Mouse (Mus musculus): ENCODE data around the gene Hist1h3g. TPM values are rescaled to one million over a fixed set of nuclear protein-coding genes. Genes with fewer than 3 reads are reported as not detected.
"Not testable (repeated sequence)": the region's sequence is repeated elsewhere in the genome, so short reads cannot be mapped to it uniquely, and the experiment has no call there.

Hist1h3g gene
- polyA plus RNA-seq, 1 experiment from 2014 or later: 7.8 TPM

GRCm38 (mm10) chr13:23564482-23564881 lies 29.3 kb downstream of the Hist1h3g start:
- Histone ChIP-seq H3K4me3 (no peak overlapping the region), H3K36me3 (no peaks in the 10 kb centered on the region), H3K9me3 (no peaks in the 10 kb centered on the region), H3K4me1 (no peaks in the 10 kb centered on the region), H3K4me2 (replicated peaks) (no peak overlapping the region), H3K27me3 (no peaks in the 10 kb centered on the region), H3K27ac (peak overlapping the region; percentile 98; the same call in 1 of the 2 replicates), H3K9ac (no peak overlapping the region)
- ATAC-seq (ENCODE audit: insufficient number of reproducible peaks, insufficient read depth, low FRiP score, low TSS enrichment): no peak
- WGBS: 84% methylated on average over 2 of the region's 2 CpGs

GRCm38 (mm10) chr13:23570261-23571021 lies 35.2 kb downstream of the Hist1h3g start:
- not testable (repeated sequence) for H3K9me3 ChIP-seq; H3K36me3 ChIP-seq; ATAC-seq (ENCODE audit: insufficient number of reproducible peaks, insufficient read depth, low FRiP score, low TSS enrichment); H3K27me3 ChIP-seq; H3K4me1 ChIP-seq
- Histone ChIP-seq H3K9ac (peak overlapping the region; percentile 44), H3K4me2 (replicated peaks) (peak overlapping the region; percentile 55), H3K4me3 (peak overlapping the region; percentile 52), H3K27ac (peak overlapping the region; percentile 96)
- WGBS: 1% methylated on average over 24 of the region's 41 CpGs

DNA sequence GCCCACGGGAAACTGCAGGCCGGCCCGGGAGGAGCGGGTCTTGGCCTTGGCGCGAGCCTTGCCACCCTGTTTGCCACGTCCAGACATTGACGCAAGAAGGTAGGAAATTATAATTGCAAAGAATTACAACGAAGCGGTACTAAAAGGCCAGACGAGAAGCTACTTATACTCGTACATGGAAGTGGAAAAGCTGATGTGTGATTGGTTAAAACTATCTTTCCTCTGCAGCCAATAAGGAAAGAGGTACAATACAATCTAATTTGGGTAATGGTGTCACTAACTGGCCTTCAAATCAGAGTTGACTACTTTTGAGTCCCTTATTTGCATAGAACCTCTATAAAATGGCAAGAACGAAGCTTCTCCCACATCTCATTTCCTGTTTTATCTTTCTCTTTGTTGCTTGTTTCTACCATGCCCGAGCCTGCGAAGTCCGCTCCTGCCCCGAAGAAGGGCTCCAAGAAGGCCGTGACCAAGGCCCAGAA lies 35.8 kb downstream of the Hist1h3g start, which contains the start of the genes Hist1h2ae and Hist1h2bg:
Gene Hist1h2ae, minus strand, starts transcription at position 199 of the 482 bp plus-strand sequence.
Gene Hist1h2bg, plus strand, starts transcription at position 375 of the 482 bp plus-strand sequence.
- no peaks in the 10 kb centered on the region for H3K9me3 ChIP-seq
- peak within 1 kb of the TSS; percentile 72 for H3K9ac ChIP-seq
- peaks cover 8% of the 10 kb centered on the region; the same call in 1 of the 2 replicates for H3K4me1 ChIP-seq
- peak within 1 kb of the TSS; percentile 96 for H3K27ac ChIP-seq
- no peaks in the 10 kb centered on the region for H3K36me3 ChIP-seq
- WGBS: 0% methylated on average over 18 of the region's 18 CpGs
- peak within 1 kb of the TSS; percentile 74 for H3K4me2 ChIP-seq (replicated peaks)
- no peaks in the 10 kb centered on the region for H3K27me3 ChIP-seq
- peak; percentile 91 for ATAC-seq (ENCODE audit: insufficient number of reproducible peaks, insufficient read depth, low FRiP score, low TSS enrichment)
- peak within 1 kb of the TSS; percentile 52 for H3K4me3 ChIP-seq

DNA sequence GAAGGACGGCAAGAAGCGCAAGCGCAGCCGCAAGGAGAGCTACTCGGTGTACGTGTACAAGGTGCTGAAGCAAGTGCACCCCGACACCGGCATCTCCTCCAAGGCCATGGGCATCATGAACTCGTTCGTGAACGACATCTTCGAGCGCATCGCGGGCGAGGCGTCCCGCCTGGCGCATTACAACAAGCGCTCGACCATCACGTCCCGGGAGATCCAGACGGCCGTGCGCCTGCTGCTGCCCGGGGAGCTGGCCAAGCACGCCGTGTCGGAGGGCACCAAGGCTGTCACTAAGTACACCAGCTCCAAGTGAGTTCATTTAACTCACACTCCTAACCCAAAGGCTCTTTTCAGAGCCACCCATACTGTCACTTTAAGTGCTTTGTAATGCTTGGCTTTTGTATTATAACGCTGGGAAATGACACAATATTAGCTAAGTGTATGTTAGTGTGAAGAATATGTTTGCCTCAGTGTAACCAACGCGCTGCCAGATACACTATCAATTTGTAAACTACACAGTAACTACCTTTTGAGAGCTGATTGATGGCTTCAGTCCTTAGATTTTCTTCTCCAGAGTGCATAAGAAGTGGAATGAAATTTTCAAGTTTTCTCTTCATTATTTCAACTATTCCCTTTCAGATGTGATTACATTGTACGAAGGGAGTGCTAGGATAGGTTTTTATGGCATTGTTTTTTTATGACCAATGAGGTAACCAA lies 36.4 kb downstream of the Hist1h3g start:
- H3K4me1 ChIP-seq: peaks cover 13% of the 10 kb centered on the region; the same call in 1 of the 2 replicates
- H3K4me3 ChIP-seq: peak overlapping the region; percentile 52
- not testable (repeated sequence) for H3K36me3 ChIP-seq; H3K27me3 ChIP-seq; ATAC-seq (ENCODE audit: insufficient number of reproducible peaks, insufficient read depth, low FRiP score, low TSS enrichment); H3K9me3 ChIP-seq
- peak overlapping the region; percentile 96 for H3K27ac ChIP-seq
- under 1% methylated on average over 17 of the region's 34 CpGs for WGBS
- H3K4me2 ChIP-seq (replicated peaks): peak overlapping the region; percentile 74
- peak overlapping the region; percentile 72 for H3K9ac ChIP-seq

DNA sequence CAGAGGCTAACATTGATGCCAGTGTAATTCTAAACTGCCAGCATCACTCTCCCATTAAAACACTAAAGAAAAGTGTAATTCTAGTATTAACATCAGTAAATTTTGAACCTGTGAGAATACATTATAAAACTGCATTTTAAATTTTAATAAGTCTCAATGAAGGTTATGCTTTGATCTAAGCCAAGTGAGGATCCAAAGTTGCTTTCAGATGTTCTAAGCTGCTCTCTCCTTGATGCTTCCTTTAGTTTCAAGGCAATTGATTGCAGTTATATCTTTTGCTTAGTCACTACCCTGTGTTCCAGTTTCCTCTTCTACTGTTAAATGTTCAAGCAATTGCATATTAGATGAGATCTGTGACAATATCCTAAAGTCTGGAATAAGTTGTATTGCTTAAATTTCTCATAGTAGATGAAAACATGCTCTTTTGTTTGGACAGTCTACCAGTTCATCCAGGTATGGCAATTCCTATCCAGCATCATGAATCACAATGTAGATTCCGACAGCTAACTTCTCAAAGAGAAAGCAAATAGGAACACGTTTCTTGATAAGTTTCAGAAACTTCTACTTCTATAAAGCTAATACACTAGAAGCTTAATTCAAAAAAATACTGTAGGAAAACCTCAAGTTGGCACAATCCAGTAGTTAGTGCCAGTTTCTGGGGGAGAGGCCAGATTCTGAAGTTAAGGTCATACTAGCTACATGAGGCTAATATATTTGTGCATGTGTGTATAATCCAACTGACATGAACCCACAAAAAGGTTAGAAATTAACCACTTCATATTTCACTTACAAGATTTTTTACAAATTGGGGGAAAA lies 37.2 kb downstream of the Hist1h3g start:
- WGBS: 37% methylated on average over 2 of the region's 2 CpGs
- peak overlapping the region; percentile 72 for H3K9ac ChIP-seq
- peak overlapping the region; percentile 74 for H3K4me2 ChIP-seq (replicated peaks)
- H3K4me1 ChIP-seq: peaks cover 19% of the 10 kb centered on the region; the same call in 1 of the 2 replicates
- H3K27ac ChIP-seq: peak overlapping the region; percentile 96
- no peaks in the 10 kb centered on the region for H3K36me3 ChIP-seq
- no peaks in the 10 kb centered on the region for H3K9me3 ChIP-seq
- no peak for ATAC-seq (ENCODE audit: insufficient number of reproducible peaks, insufficient read depth, low FRiP score, low TSS enrichment)
- H3K27me3 ChIP-seq: no peaks in the 10 kb centered on the region
- H3K4me3 ChIP-seq: peak overlapping the region; percentile 52

- not testable (repeated sequence) for H3K27me3 ChIP-seq; H3K9me3 ChIP-seq; H3K36me3 ChIP-seq; ATAC-seq (ENCODE audit: insufficient number of reproducible peaks, insufficient read depth, low FRiP score, low TSS enrichment)
- 9% methylated on average over 20 of the region's 20 CpGs for WGBS
- H3K4me2 ChIP-seq (replicated peaks): peak overlapping the region; percentile 74
- H3K9ac ChIP-seq: peak overlapping the region; percentile 72
- peaks cover 19% of the 10 kb centered on the region; the same call in 1 of the 2 replicates for H3K4me1 ChIP-seq
- peak overlapping the region; percentile 52 for H3K4me3 ChIP-seq
- peak overlapping the region; percentile 96 for H3K27ac ChIP-seq
These were observed 38.0 kb downstream of the Hist1h3g start for GRCm38 (mm10) chr13:23573034-23573897.

- H3K9ac ChIP-seq: peak within 1 kb of the TSS; percentile 72
- ATAC-seq (ENCODE audit: insufficient number of reproducible peaks, insufficient read depth, low FRiP score, low TSS enrichment): peak; percentile 91
- H3K36me3 ChIP-seq, H3K27me3 ChIP-seq, H3K9me3 ChIP-seq: not testable (repeated sequence)
- H3K4me3 ChIP-seq: peak within 1 kb of the TSS; percentile 52
- peaks cover 19% of the 10 kb centered on the region; the same call in 1 of the 2 replicates for H3K4me1 ChIP-seq
- WGBS: under 1% methylated on average over 42 of the region's 42 CpGs
- peak within 1 kb of the TSS; percentile 96 for H3K27ac ChIP-seq
- peak within 1 kb of the TSS; percentile 75 for H3K4me2 ChIP-seq (replicated peaks)
These were observed 38.8 kb downstream of the Hist1h3g start, which contains the start of the genes Hist1h2bf and Hist1h2ad for GRCm38 (mm10) chr13:23573898-23574524. TSS of gene Hist1h2bf (minus strand) at chr13:23574196. TSS of gene Hist1h2ad (plus strand) at chr13:23574381.

GRCm38 (mm10) chr13:23574546-23575170 lies 39.4 kb downstream of the Hist1h3g start:
- peak overlapping the region; percentile 75 for H3K4me2 ChIP-seq (replicated peaks)
- H3K9ac ChIP-seq: peak overlapping the region; percentile 58; the same call in 1 of the 2 replicates
- ATAC-seq (ENCODE audit: insufficient number of reproducible peaks, insufficient read depth, low FRiP score, low TSS enrichment); H3K9me3 ChIP-seq; H3K27me3 ChIP-seq; H3K36me3 ChIP-seq: not testable (repeated sequence)
- H3K27ac ChIP-seq: peak overlapping the region; percentile 96
- H3K4me1 ChIP-seq: peaks cover 19% of the 10 kb centered on the region; the same call in 1 of the 2 replicates
- H3K4me3 ChIP-seq: peak overlapping the region; percentile 52
- WGBS: under 1% methylated on average over 13 of the region's 39 CpGs

GRCm38 (mm10) chr13:23575271-23575851 lies 40.1 kb downstream of the Hist1h3g start, which contains the start of gene Hist1h3d:
TSS of gene Hist1h3d (plus strand) at chr13:23575763.
- peaks cover 15% of the 10 kb centered on the region; the same call in 1 of the 2 replicates for H3K4me1 ChIP-seq
- H3K4me3 ChIP-seq: peak within 1 kb of the TSS; percentile 51
- H3K27me3 ChIP-seq: no peaks in the 10 kb centered on the region
- H3K36me3 ChIP-seq: no peaks in the 10 kb centered on the region
- H3K4me2 ChIP-seq (replicated peaks): peak within 1 kb of the TSS; percentile 75
- peak within 1 kb of the TSS; percentile 60 for H3K9ac ChIP-seq
- WGBS: under 1% methylated on average over 18 of the region's 18 CpGs
- peak; percentile 58; the same call in 1 of the 2 replicates for ATAC-seq (ENCODE audit: insufficient number of reproducible peaks, insufficient read depth, low FRiP score, low TSS enrichment)
- no peaks in the 10 kb centered on the region for H3K9me3 ChIP-seq
- peak within 1 kb of the TSS; percentile 90 for H3K27ac ChIP-seq
